Mouse (Mus musculus): ENCODE data around the gene Nexn.

- TF ChIP-seq EP300 (IDR thresholded peaks at IDR 0.05; ENCODE audit: low read depth): no peak
- no peak for TF ChIP-seq CTCF (IDR thresholded peaks at IDR 0.05; ENCODE audit: low read depth)
Measured at GRCm38 (mm10) chr3:152207156-152207555, 59.0 kb downstream of the Nexn start.

Measured in heart, postnatal 0 days (tissue).